Mouse (Mus musculus): ENCODE results near the gene Gpr37. TPM values are rescaled to one million over a fixed set of nuclear protein-coding genes. Genes with fewer than 3 reads are reported as not detected.

Gpr37 gene
- total and polyA plus RNA-seq, 2 experiments: not detected

DNA sequence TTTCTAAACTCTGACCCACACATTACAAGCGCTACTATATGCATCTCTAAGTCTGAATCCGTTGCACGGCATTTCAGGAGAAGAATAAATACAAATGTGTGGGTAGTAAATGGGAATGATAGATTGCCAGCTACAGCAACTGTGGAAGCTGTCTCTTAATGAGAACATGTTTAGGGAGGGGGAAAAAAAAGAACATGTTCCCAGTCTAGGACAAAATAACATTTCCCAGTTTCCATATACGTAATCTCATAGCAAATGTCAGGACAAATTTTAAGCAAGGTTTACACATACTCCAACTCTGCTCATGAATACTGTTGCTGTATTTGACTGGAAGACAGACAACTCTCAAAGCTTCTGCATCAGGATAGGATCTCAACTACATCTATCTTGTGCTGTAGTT, 15.4 kb downstream of the Gpr37 start:
- no peak for DNase-seq (ENCODE audit: extremely low read depth, low read depth, low spot score)
- H3K79me2 ChIP-seq (ENCODE audit: control insufficient read depth, insufficient read depth, low read length): no peaks in the 10 kb centered on the region
- H3K27ac ChIP-seq (replicated peaks; ENCODE audit: insufficient read depth, low read depth, low read length): no peak overlapping the region
- H3K9ac ChIP-seq (ENCODE audit: low read depth, low read length): no peak overlapping the region
- no peaks in the 10 kb centered on the region for H3K36me3 ChIP-seq (ENCODE audit: control insufficient read depth, insufficient read depth, low read length)
- WGBS: 92% methylated on average over 4 of the region's 4 CpGs
- no peak overlapping the region for H3K4me3 ChIP-seq (ENCODE audit: insufficient read depth, low read depth, low read length)
- TF ChIP-seq CTCF (IDR thresholded peaks at IDR 0.05; ENCODE audit: low read depth, low read length) (no peak), POLR2A (IDR thresholded peaks at IDR 0.05; ENCODE audit: extremely low read depth, insufficient read depth, low read length) (no peak)
- no peaks in the 10 kb centered on the region for H3K4me1 ChIP-seq (ENCODE audit: control insufficient read depth, insufficient read depth, low read length)
- H3K27me3 ChIP-seq (ENCODE audit: control insufficient read depth, insufficient read depth, low read length): no peaks in the 10 kb centered on the region

DNA sequence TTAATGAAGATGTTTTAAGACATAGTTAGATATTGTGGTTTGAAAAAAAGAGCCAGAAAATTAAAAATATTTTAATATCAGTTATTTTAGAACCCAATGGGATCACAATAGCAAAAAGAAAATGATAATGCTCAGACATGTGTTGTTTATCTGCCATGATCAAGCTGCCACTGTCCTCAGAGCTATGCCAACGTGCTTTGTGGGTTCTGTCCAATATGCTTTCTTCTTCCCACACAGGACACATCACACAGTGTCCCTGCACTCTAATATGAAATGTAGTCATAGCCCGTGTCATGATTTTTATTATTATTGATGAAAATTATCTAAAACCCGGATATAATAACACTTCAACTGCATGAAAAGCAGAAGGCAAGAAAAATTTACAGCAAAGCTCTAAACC, 16.7 kb downstream of the Gpr37 start:
- Histone ChIP-seq H3K79me2 (ENCODE audit: control insufficient read depth, insufficient read depth, low read length) (no peaks in the 10 kb centered on the region), H3K9ac (ENCODE audit: low read depth, low read length) (no peak overlapping the region), H3K27me3 (ENCODE audit: control insufficient read depth, insufficient read depth, low read length) (no peaks in the 10 kb centered on the region), H3K27ac (replicated peaks; ENCODE audit: insufficient read depth, low read depth, low read length) (no peak overlapping the region), H3K36me3 (ENCODE audit: control insufficient read depth, insufficient read depth, low read length) (no peaks in the 10 kb centered on the region), H3K4me3 (ENCODE audit: insufficient read depth, low read depth, low read length) (no peak overlapping the region), H3K4me1 (ENCODE audit: control insufficient read depth, insufficient read depth, low read length) (no peaks in the 10 kb centered on the region)
- no peak for TF ChIP-seq POLR2A (IDR thresholded peaks at IDR 0.05; ENCODE audit: extremely low read depth, insufficient read depth, low read length)
- no peak for TF ChIP-seq CTCF (IDR thresholded peaks at IDR 0.05; ENCODE audit: low read depth, low read length)
- DNase-seq (ENCODE audit: extremely low read depth, low read depth, low spot score): no peak
- 59% methylated on average over 3 of the region's 3 CpGs for WGBS

DNA sequence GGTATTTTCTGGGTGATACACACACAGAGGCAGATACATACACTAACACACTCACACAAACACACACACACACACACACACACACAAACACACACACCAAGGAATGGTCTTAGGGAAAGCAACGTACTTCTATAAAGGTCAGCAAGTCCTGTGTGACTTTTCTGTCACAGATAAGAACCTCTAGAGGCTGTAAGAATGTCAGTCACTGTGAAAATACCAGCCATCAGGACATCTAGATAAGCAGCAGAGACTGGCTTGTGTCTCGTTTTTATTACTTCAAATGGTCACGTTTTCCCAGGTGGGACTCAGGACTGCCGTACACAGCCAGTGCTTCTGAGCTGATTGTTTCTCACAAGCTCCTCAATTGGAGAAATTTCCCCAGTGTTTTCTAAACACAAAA, 20.4 kb downstream of the Gpr37 start:
- Histone ChIP-seq H3K4me3 (ENCODE audit: insufficient read depth, low read depth, low read length) (no peak overlapping the region), H3K27ac (replicated peaks; ENCODE audit: insufficient read depth, low read depth, low read length) (no peak overlapping the region), H3K4me1 (ENCODE audit: control insufficient read depth, insufficient read depth, low read length) (no peaks in the 10 kb centered on the region), H3K36me3 (ENCODE audit: control insufficient read depth, insufficient read depth, low read length) (no peaks in the 10 kb centered on the region), H3K27me3 (ENCODE audit: control insufficient read depth, insufficient read depth, low read length) (no peaks in the 10 kb centered on the region), H3K9ac (ENCODE audit: low read depth, low read length) (no peak overlapping the region), H3K79me2 (ENCODE audit: control insufficient read depth, insufficient read depth, low read length) (no peaks in the 10 kb centered on the region)
- whole genome bisulfite sequencing: 32% methylated on average over 4 of the region's 4 CpGs
- TF ChIP-seq CTCF (IDR thresholded peaks at IDR 0.05; ENCODE audit: low read depth, low read length): no peak
- no peak for TF ChIP-seq POLR2A (IDR thresholded peaks at IDR 0.05; ENCODE audit: extremely low read depth, insufficient read depth, low read length)
- DNase-seq (ENCODE audit: extremely low read depth, low read depth, low spot score): no peak

- DNase-seq (ENCODE audit: extremely low read depth, low read depth, low spot score): no peak
- H3K4me1 ChIP-seq (ENCODE audit: control insufficient read depth, insufficient read depth, low read length): no peaks in the 10 kb centered on the region
- no peaks in the 10 kb centered on the region for H3K27me3 ChIP-seq (ENCODE audit: control insufficient read depth, insufficient read depth, low read length)
- no peak overlapping the region for H3K27ac ChIP-seq (replicated peaks; ENCODE audit: insufficient read depth, low read depth, low read length)
- H3K36me3 ChIP-seq (ENCODE audit: control insufficient read depth, insufficient read depth, low read length): no peaks in the 10 kb centered on the region
- H3K4me3 ChIP-seq (ENCODE audit: insufficient read depth, low read depth, low read length): no peak overlapping the region
- H3K9ac ChIP-seq (ENCODE audit: low read depth, low read length): no peak overlapping the region
- WGBS: 76% methylated on average over 2 of the region's 2 CpGs
- H3K79me2 ChIP-seq (ENCODE audit: control insufficient read depth, insufficient read depth, low read length): no peaks in the 10 kb centered on the region
- TF ChIP-seq CTCF (IDR thresholded peaks at IDR 0.05; ENCODE audit: low read depth, low read length) (no peak), POLR2A (IDR thresholded peaks at IDR 0.05; ENCODE audit: extremely low read depth, insufficient read depth, low read length) (no peak)
Observed at GRCm38 (mm10) chr6:25663942-25664341, 26.6 kb downstream of the Gpr37 start.

GRCm38 (mm10) chr6:25659924-25660675, 30.4 kb downstream of the Gpr37 start:
- WGBS: 90% methylated on average over 3 of the region's 3 CpGs
- Histone ChIP-seq H3K4me3 (ENCODE audit: insufficient read depth, low read depth, low read length) (no peak overlapping the region), H3K27ac (replicated peaks; ENCODE audit: insufficient read depth, low read depth, low read length) (no peak overlapping the region), H3K4me1 (ENCODE audit: control insufficient read depth, insufficient read depth, low read length) (no peaks in the 10 kb centered on the region), H3K79me2 (ENCODE audit: control insufficient read depth, insufficient read depth, low read length) (no peaks in the 10 kb centered on the region), H3K27me3 (ENCODE audit: control insufficient read depth, insufficient read depth, low read length) (no peaks in the 10 kb centered on the region), H3K9ac (ENCODE audit: low read depth, low read length) (no peak overlapping the region), H3K36me3 (ENCODE audit: control insufficient read depth, insufficient read depth, low read length) (no peaks in the 10 kb centered on the region)
- no peak for DNase-seq (ENCODE audit: extremely low read depth, low read depth, low spot score)
- TF ChIP-seq POLR2A (IDR thresholded peaks at IDR 0.05; ENCODE audit: extremely low read depth, insufficient read depth, low read length): no peak
- no peak for TF ChIP-seq CTCF (IDR thresholded peaks at IDR 0.05; ENCODE audit: low read depth, low read length)

Other genes with a start within 250 kb of the Gpr37 start
- gene Pot1a, start 118.5 kb upstream of the Gpr37 start, total RNA-seq (2014; rRNA removed): 8.3 and 9.4 TPM in 2 replicates
- gene Pot1a, start 118.5 kb upstream of the Gpr37 start, polyA plus RNA-seq (2012; rRNA removed): 1.2 and 1.3 TPM in 2 replicates

All from liver, adult 2 months (tissue).